Mouse (Mus musculus) testis, adult 2 months (tissue): Measurements from ENCODE around the gene P4hb. TPM values are rescaled to one million over a fixed set of nuclear protein-coding genes. Genes with fewer than 3 reads are reported as not detected.

Source experiments
- H3K27ac ChIP-seq: fragments of 200-500 bp; 2 replicates; pipeline ENCODE4 v1.5.1; 2012; ENCODE audit warnings: low read depth, low read length; ENCODE audit not compliant: control insufficient read depth, insufficient read depth
- H3K27me3 ChIP-seq: fragments of 200-500 bp; 2 replicates; pipeline ENCODE4 v1.6.1; 2012; ENCODE audit warnings: mild to moderate bottlenecking, low read length, moderate library complexity; ENCODE audit not compliant: control insufficient read depth, insufficient read depth
- H3K36me3 ChIP-seq: fragments of 200-500 bp; 2 replicates; pipeline ENCODE4 v1.6.1; 2012; ENCODE audit warnings: mild to moderate bottlenecking, low read length; ENCODE audit not compliant: control insufficient read depth, insufficient read depth
- H3K4me1 ChIP-seq: fragments of 200-500 bp; 2 replicates; pipeline ENCODE4 v1.6.1; 2012; ENCODE audit warnings: low read length; ENCODE audit not compliant: control insufficient read depth, insufficient read depth
- H3K4me3 ChIP-seq: fragments of 200-500 bp; 2 replicates; pipeline ENCODE4 v1.5.1; 2012; ENCODE audit warnings: low read depth, mild to moderate bottlenecking, low read length, moderate library complexity, mixed read lengths; ENCODE audit not compliant: control insufficient read depth
- CTCF ChIP-seq: fragments of 200-500 bp; IDR thresholded peaks from 2 replicates; pipeline ENCODE4 v1.5.1; 2012; ENCODE audit warnings: low read depth, mild to moderate bottlenecking, inconsistent platforms, low read length, moderate library complexity; ENCODE audit not compliant: control insufficient read depth, insufficient read depth, insufficient replicate concordance
- POLR2A ChIP-seq: fragments of 200-500 bp; IDR thresholded peaks from 2 replicates; pipeline ENCODE4 v1.6.1; 2012; ENCODE audit warnings: low read depth, mild to moderate bottlenecking, inconsistent platforms, low read length, moderate library complexity; ENCODE audit not compliant: control insufficient read depth
- polyA plus RNA-seq: library from polyadenylated mRNA; depleted of rRNA; stranded (reverse); fragments of >200 nt; gene quantifications from 2 replicates; pipeline ENCODE4 v1.2.3, GENCODE M21; 2012

The P4hb gene
- polyA plus RNA-seq, 1 experiment, result 55.1 TPM

GRCm38 (mm10) chr11:120550810-120551440, 22.1 kb downstream of the P4hb start, which contains the start of gene Ppp1r27:
Ppp1r27 (minus strand) TSS chr11:120551132.
- Histone ChIP-seq H3K27ac (peak within 1 kb of the TSS; percentile 77), H3K36me3 (no peaks in the 10 kb centered on the region), H3K27me3 (no peaks in the 10 kb centered on the region), H3K4me1 (peaks cover 14% of the 10 kb centered on the region), H3K4me3 (peak within 1 kb of the TSS; percentile 98)
- TF ChIP-seq POLR2A, result peak; percentile 52; the same call in 1 of the 2 replicates
- no peak for TF ChIP-seq CTCF

GRCm38 (mm10) chr11:120549986-120550809, 22.9 kb downstream of the P4hb start:
- TF ChIP-seq POLR2A, result no peak
- TF ChIP-seq CTCF, result no peak
- H3K36me3 ChIP-seq, result no peaks in the 10 kb centered on the region
- no peaks in the 10 kb centered on the region for H3K27me3 ChIP-seq
- H3K4me1 ChIP-seq, result peaks cover 14% of the 10 kb centered on the region
- H3K27ac ChIP-seq, result peak overlapping the region; percentile 77
- H3K4me3 ChIP-seq, result peak overlapping the region; percentile 98

- H3K27me3 ChIP-seq, result no peaks in the 10 kb centered on the region
- peak within 1 kb of the TSS; percentile 89 for H3K27ac ChIP-seq
- peaks cover 14% of the 10 kb centered on the region for H3K4me1 ChIP-seq
- no peak for TF ChIP-seq CTCF
- peak; percentile 72 for TF ChIP-seq POLR2A
- H3K4me3 ChIP-seq, result peak within 1 kb of the TSS; percentile 98
- H3K36me3 ChIP-seq, result no peaks in the 10 kb centered on the region
Measured at GRCm38 (mm10) chr11:120549168-120549945, 23.7 kb downstream of the P4hb start, which contains the start of gene Mcrip1. Mcrip1 (minus strand) TSS chr11:120549727.

GRCm38 (mm10) chr11:120548786-120549167, 24.3 kb downstream of the P4hb start:
- Histone ChIP-seq H3K36me3 (no peaks in the 10 kb centered on the region), H3K27me3 (no peaks in the 10 kb centered on the region), H3K4me1 (peaks cover 14% of the 10 kb centered on the region), H3K4me3 (peak overlapping the region; percentile 98), H3K27ac (no peak overlapping the region; the same call in 1 of the 2 replicates)
- TF ChIP-seq POLR2A (no peak), CTCF (no peak)

- no peak overlapping the region for H3K27ac ChIP-seq
- no peaks in the 10 kb centered on the region for H3K27me3 ChIP-seq
- peak overlapping the region; percentile 98; the same call in 1 of the 2 replicates for H3K4me3 ChIP-seq
- H3K4me1 ChIP-seq, result peaks cover 14% of the 10 kb centered on the region
- no peak for TF ChIP-seq POLR2A
- no peak for TF ChIP-seq CTCF
- no peaks in the 10 kb centered on the region for H3K36me3 ChIP-seq
Measured at GRCm38 (mm10) chr11:120548214-120548613, 24.8 kb downstream of the P4hb start.

- Histone ChIP-seq H3K4me1 (peaks cover 14% of the 10 kb centered on the region), H3K4me3 (no peak overlapping the region), H3K27me3 (no peaks in the 10 kb centered on the region), H3K36me3 (no peaks in the 10 kb centered on the region), H3K27ac (no peak overlapping the region)
- no peak for TF ChIP-seq CTCF
- TF ChIP-seq POLR2A, result no peak
Measured at GRCm38 (mm10) chr11:120547469-120547868, 25.6 kb downstream of the P4hb start.
